Mouse (Mus musculus) MEL (cell line): ENCODE data around the gene Cdc123.
"Not testable (repeated sequence)": the region's sequence is repeated elsewhere in the genome, so short reads cannot be mapped to it uniquely, and the experiment has no call there.

Experiments used
- CTCF ChIP-seq, 3 experiments: IDR thresholded peaks in 2 of 3; conservative IDR thresholded peaks in 1 of 3; 2 replicates each; pipeline ENCODE4 v1.5.1; 2011 to 2012; ENCODE audit warnings: low read length in 3 of 3, low read depth in 2 of 3, mild to moderate bottlenecking in 2 of 3, improper control_type of control experiment in 1 of 3, inconsistent platforms in 1 of 3, mixed read lengths in 1 of 3, moderate library complexity in 1 of 3; ENCODE audit not compliant: control insufficient read depth in 1 of 3, insufficient read depth in 1 of 3, poor library complexity in 1 of 3, severe bottlenecking in 1 of 3
- E2F4 ChIP-seq: IDR thresholded peaks from 2 replicates; pipeline ENCODE4 v1.6.1; 2011; ENCODE audit warnings: low read depth, low read length, improper control_type of control experiment, borderline replicate concordance
- EP300 ChIP-seq, 2 experiments: IDR thresholded peaks; 2 replicates each; pipeline ENCODE4 v1.6.1; 2011; ENCODE audit warnings: improper control_type of control experiment in 2 of 2, low read length in 2 of 2, low read depth in 1 of 2, mild to moderate bottlenecking in 1 of 2
- GATA1 ChIP-seq: IDR thresholded peaks from 2 replicates; pipeline ENCODE4 v1.6.1; 2011; ENCODE audit warnings: low read depth, low read length, improper control_type of control experiment
- RCOR1 ChIP-seq: IDR thresholded peaks from 2 replicates; pipeline ENCODE4 v1.6.1; 2012; ENCODE audit warnings: low read depth, mild to moderate bottlenecking, inconsistent platforms, low read length, improper control_type of control experiment

DNA sequence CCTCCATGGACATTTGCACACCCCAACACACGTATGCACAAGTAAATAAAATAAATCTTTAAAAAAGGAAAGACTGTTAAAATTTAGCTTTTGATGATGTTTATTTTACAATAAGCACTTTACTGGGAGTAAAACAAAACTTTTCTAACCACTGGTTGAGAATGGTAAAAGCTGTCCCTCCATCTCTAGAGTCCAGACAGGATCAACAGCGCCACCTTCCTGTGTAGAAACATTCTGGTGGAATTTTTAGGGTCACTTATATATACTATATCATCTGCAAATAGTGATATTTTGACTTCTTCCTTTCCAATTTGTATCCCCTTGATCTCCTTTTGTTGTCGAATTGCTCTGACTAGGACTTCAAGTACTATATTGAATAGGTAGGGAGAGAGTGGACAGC lies 38.8 kb downstream of the Cdc123 start:
- not testable (repeated sequence) for TF ChIP-seq RCOR1; GATA1; EP300 (IDR thresholded peaks at IDR 0.05; ENCODE audit: low read depth in 1 of 2, low read length in 2 of 2); E2F4
- TF ChIP-seq CTCF (IDR thresholded peaks at IDR 0.05 in 2 of 3, conservative IDR thresholded peaks at IDR 0.05 in 1 of 3; ENCODE audit: control insufficient read depth in 1 of 3, insufficient read depth in 1 of 3, low read depth in 2 of 3, low read length in 3 of 3, poor library complexity in 1 of 3, severe bottlenecking in 1 of 3), result peak; percentile 33 to 69 (median 35)
